Mouse (Mus musculus): Measurements from ENCODE around the gene Olfr1228.

- TF ChIP-seq CTCF (conservative IDR thresholded peaks at IDR 0.05; ENCODE audit: low read length) (no peak), NANOG (IDR thresholded peaks at IDR 0.05; ENCODE audit: borderline replicate concordance, low read length) (no peak)
Measured at GRCm38 (mm10) chr2:89199948-89200347, 53.9 kb downstream of the Olfr1228 start, which contains the start of gene Olfr1226.

Measured in E14TG2a.4 (cell line).